Comparison of ENCODE assay signal across 9 mouse cellular contexts in the genomic region with DNA sequence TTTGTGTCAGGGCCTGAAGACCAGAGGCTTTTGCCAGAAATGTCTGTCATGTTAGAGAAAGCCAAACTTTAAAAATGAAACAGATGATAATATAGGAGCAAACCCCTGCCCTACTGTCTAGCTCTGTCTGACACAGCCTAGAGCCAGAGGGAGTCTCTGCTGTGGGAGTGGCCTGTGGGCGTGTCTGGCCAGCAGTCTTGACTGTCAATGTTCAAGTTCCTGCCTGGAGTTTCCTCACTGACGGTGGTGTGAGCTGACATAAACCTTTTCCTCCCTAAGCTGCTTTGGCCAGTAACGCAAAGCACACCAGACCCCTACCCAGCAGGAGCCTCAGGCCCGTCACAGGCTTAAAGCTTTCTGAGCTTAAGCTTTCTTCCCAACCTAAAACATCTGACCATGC. TPM values are rescaled to one million over a fixed set of nuclear protein-coding genes. Genes with fewer than 3 reads are reported as not detected.
DNase-seq lines count a peak whose midpoint lies in the region; ATAC-seq and TF ChIP-seq lines count a peak whose summit lies in the region.
"Had no signal": no experiment of that assay in that cellular context is flagged by ENCODE, and none has a peak within 500 bp of the region (broad histone marks: within the 10 kb centered on the region; RNA-seq: fewer than 3 reads in every experiment).

No protein-coding gene starts in this region.

- H3K36me3 ChIP-seq in embryonic facial prominence, embryonic 15.5 days = peaks cover 75% of the 10 kb centered on the region
- 0 out of 2 replicates have a peak, but pooled peaks cover 12% of the 10 kb centered on the region for H3K36me3 ChIP-seq in stomach, embryonic 16.5 days (ENCODE audit: control insufficient read depth, insufficient read depth, low read length)
- no peaks in the 10 kb centered on the region; the same call in none of the 2 replicates for H3K36me3 ChIP-seq in forebrain, embryonic 11.5 days (ENCODE audit: control insufficient read depth, insufficient read depth, low read length)

- no peaks in the 10 kb centered on the region for H3K9me3 ChIP-seq in embryonic facial prominence, embryonic 15.5 days (replicated peaks)
- H3K9me3 ChIP-seq in stomach, embryonic 16.5 days (replicated peaks; ENCODE audit: control insufficient read depth, low read length) = no peaks in the 10 kb centered on the region
- H3K9me3 ChIP-seq in forebrain, embryonic 11.5 days (ENCODE audit: control insufficient read depth, low read length) = no peaks in the 10 kb centered on the region
- H3K9me3 ChIP-seq: neural tube, embryonic 13.5 days had no signal

- H3K4me1 ChIP-seq in embryonic facial prominence, embryonic 15.5 days = peaks cover 14% of the 10 kb centered on the region
- H3K4me1 ChIP-seq in stomach, embryonic 16.5 days (ENCODE audit: control insufficient read depth, insufficient read depth, low read length) = no peaks in the 10 kb centered on the region
- H3K4me1 ChIP-seq in forebrain, embryonic 11.5 days (replicated peaks; ENCODE audit: control insufficient read depth, insufficient read depth, low read length) = no peaks in the 10 kb centered on the region

- H3K4me2 ChIP-seq in embryonic facial prominence, embryonic 15.5 days (replicated peaks) = no peak overlapping the region
- H3K4me2 ChIP-seq in stomach, embryonic 16.5 days (ENCODE audit: low read depth, low read length) = no peak overlapping the region
- no peak overlapping the region for H3K4me2 ChIP-seq in forebrain, embryonic 11.5 days (ENCODE audit: low read depth, low read length, severe bottlenecking)
- H3K4me2 ChIP-seq: neural tube, embryonic 13.5 days had no signal

- WGBS in embryonic facial prominence, embryonic 15.5 days = 41% methylated on average over 4 of the region's 4 CpGs
- WGBS in stomach, embryonic 16.5 days = 33% methylated on average over 4 of the region's 4 CpGs
- WGBS in forebrain, embryonic 11.5 days = 60% methylated on average over 4 of the region's 4 CpGs

- intact Hi-C loops in left cerebral cortex, adult 2 months (cut with DNase I) = no loop called here
- intact Hi-C loops in left cerebral cortex, postnatal 4 days (cut with DNase I) = no loop called here

- H3K4me3 ChIP-seq in left cerebral cortex, adult 2 months = no peak overlapping the region
- no peak overlapping the region for H3K4me3 ChIP-seq in embryonic facial prominence, embryonic 15.5 days (replicated peaks)
- no peak overlapping the region for H3K4me3 ChIP-seq in stomach, embryonic 16.5 days (replicated peaks; ENCODE audit: low read length)
- no peak overlapping the region for H3K4me3 ChIP-seq in forebrain, embryonic 11.5 days (ENCODE audit: low read depth, low read length)
- H3K4me3 ChIP-seq: neural tube, embryonic 13.5 days had no signal

- H3K27ac ChIP-seq in left cerebral cortex, adult 2 months = peak overlapping the region; percentile 88
- H3K27ac ChIP-seq in embryonic facial prominence, embryonic 15.5 days (replicated peaks) = no peak overlapping the region
- H3K27ac ChIP-seq in stomach, embryonic 16.5 days (ENCODE audit: low read length) = no peak overlapping the region
- H3K27ac ChIP-seq in forebrain, embryonic 11.5 days (ENCODE audit: low read depth, low read length) = no peak overlapping the region
- H3K27ac ChIP-seq: neural tube, embryonic 13.5 days had no signal

- ATAC-seq in embryonic facial prominence, embryonic 15.5 days (ENCODE audit: insufficient number of reproducible peaks, low FRiP score, low TSS enrichment, low read depth) = peak; percentile 45; the same call in 1 of the 2 replicates
- peak; percentile 50; the same call in 1 of the 2 replicates for ATAC-seq in stomach, embryonic 16.5 days (ENCODE audit: insufficient read depth, low FRiP score)
- ATAC-seq in forebrain, embryonic 11.5 days (replicated peaks; ENCODE audit: low FRiP score) = no peak

- TF ChIP-seq CTCF in left cerebral cortex, adult 2 months (IDR thresholded peaks at IDR 0.05) = no peak

- H3K9ac ChIP-seq in embryonic facial prominence, embryonic 15.5 days = no peak overlapping the region
- no peak overlapping the region for H3K9ac ChIP-seq in stomach, embryonic 16.5 days (ENCODE audit: low read length)
- no peak overlapping the region for H3K9ac ChIP-seq in forebrain, embryonic 11.5 days (ENCODE audit: low read length)
- H3K9ac ChIP-seq: neural tube, embryonic 13.5 days had no signal

- DNase-seq in left cerebral cortex, adult 2 months (ENCODE audit: extremely low spot score in 1 of 2, low spot score in 2 of 2) = no peak
- no peak for DNase-seq in left cerebral cortex, postnatal 4 days
- DNase-seq in liver = peak; percentile 38
- no peak for DNase-seq in forebrain, embryonic 11.5 days (ENCODE audit: low spot score)
- DNase-seq in cerebellum, adult 18-20 months = no peak
- DNase-seq in ovary, postnatal 10 days (ENCODE audit: low spot score) = no peak

- H3K27me3 ChIP-seq in embryonic facial prominence, embryonic 15.5 days = no peaks in the 10 kb centered on the region
- H3K27me3 ChIP-seq in stomach, embryonic 16.5 days (ENCODE audit: control insufficient read depth, insufficient read depth, low read length) = no peaks in the 10 kb centered on the region
- no peaks in the 10 kb centered on the region for H3K27me3 ChIP-seq in forebrain, embryonic 11.5 days (ENCODE audit: control insufficient read depth, insufficient read depth, low read length)
- H3K27me3 ChIP-seq: neural tube, embryonic 13.5 days had no signal

RNA-seq across cellular contexts. Expression of a gene that starts 16.2 kb away (rescaled TPM):
- 10 to 100 TPM; 27.4 to 28.4 TPM for total RNA-seq in left cerebral cortex, adult 2 months (2021)
- total RNA-seq in left cerebral cortex, postnatal 4 days (2021) = 10 to 100 TPM; 28.0 to 29.7 TPM
- 19.0 and 20.1 TPM in 2 replicates for polyA plus RNA-seq in embryonic facial prominence, embryonic 15.5 days (2015; fragmentation: Nextera tagmentation; extraction: Ambion mirVana)
- polyA plus RNA-seq in stomach, embryonic 16.5 days (2015; fragmentation: Nextera tagmentation; extraction: Ambion mirVana) = 15.3 and 19.2 TPM in 2 replicates
- polyA plus RNA-seq in forebrain, embryonic 11.5 days (2014; fragmentation: Nextera tagmentation; extraction: Ambion mirVana) = 21.0 and 23.7 TPM in 2 replicates

RNA-seq across cellular contexts. Expression of a gene that starts 21.0 kb away (rescaled TPM):
- total RNA-seq in left cerebral cortex, adult 2 months (2021) = 10 to 100 TPM; 23.9 to 26.9 TPM
- 10 to 100 TPM; 68.2 to 70.5 TPM for total RNA-seq in left cerebral cortex, postnatal 4 days (2021)
- 7.2 and 7.9 TPM in 2 replicates for polyA plus RNA-seq in embryonic facial prominence, embryonic 15.5 days (2015; fragmentation: Nextera tagmentation; extraction: Ambion mirVana)
- polyA plus RNA-seq in stomach, embryonic 16.5 days (2015; fragmentation: Nextera tagmentation; extraction: Ambion mirVana) = 7.5 and 8.2 TPM in 2 replicates
- polyA plus RNA-seq in forebrain, embryonic 11.5 days (2014; fragmentation: Nextera tagmentation; extraction: Ambion mirVana) = 9.2 and 10.6 TPM in 2 replicates
